Mouse (Mus musculus): ENCODE data around the gene Fam129c. TPM values are rescaled to one million over a fixed set of nuclear protein-coding genes. Genes with fewer than 3 reads are reported as not detected.

The Fam129c gene
- polyA plus RNA-seq, 1 experiment from 2014 or later, result 2.8 TPM

- H3K9me3 ChIP-seq (replicated peaks; ENCODE audit: low read length), result no peaks in the 10 kb centered on the region
- no peak overlapping the region for H3K4me2 ChIP-seq (ENCODE audit: low read length)
- no peak overlapping the region for H3K4me3 ChIP-seq (replicated peaks; ENCODE audit: low read depth, low read length)
- H3K36me3 ChIP-seq (ENCODE audit: insufficient read depth, low read length), result no peaks in the 10 kb centered on the region
- no peak overlapping the region for H3K9ac ChIP-seq (ENCODE audit: low read depth, low read length)
- TF ChIP-seq CTCF (IDR thresholded peaks at IDR 0.05; ENCODE audit: low read depth), result no peak
- H3K27me3 ChIP-seq (ENCODE audit: insufficient read depth, low read length), result peaks cover 8% of the 10 kb centered on the region; the same call in 1 of the 2 replicates
- H3K4me1 ChIP-seq (replicated peaks; ENCODE audit: insufficient read depth, low read length), result peaks cover 28% of the 10 kb centered on the region
- ATAC-seq (replicated peaks; ENCODE audit: low FRiP score, low read depth) (no peak), DNase-seq (ENCODE audit: low spot score) (no peak)
- H3K27ac ChIP-seq, result no peak overlapping the region
Observed at GRCm38 (mm10) chr8:71598375-71598774, 927 bp downstream of the Fam129c start.

- peaks cover 8% of the 10 kb centered on the region; the same call in 1 of the 2 replicates for H3K27me3 ChIP-seq (ENCODE audit: insufficient read depth, low read length)
- DNase-seq (ENCODE audit: low spot score) (no peak), ATAC-seq (replicated peaks; ENCODE audit: low FRiP score, low read depth) (no peak)
- H3K9ac ChIP-seq (ENCODE audit: low read depth, low read length), result no peak overlapping the region
- H3K27ac ChIP-seq, result no peak overlapping the region
- H3K4me2 ChIP-seq (ENCODE audit: low read length), result no peak overlapping the region
- peaks cover 25% of the 10 kb centered on the region for H3K4me1 ChIP-seq (replicated peaks; ENCODE audit: insufficient read depth, low read length)
- H3K36me3 ChIP-seq (ENCODE audit: insufficient read depth, low read length), result no peaks in the 10 kb centered on the region
- no peak overlapping the region for H3K4me3 ChIP-seq (replicated peaks; ENCODE audit: low read depth, low read length)
- no peak for TF ChIP-seq CTCF (IDR thresholded peaks at IDR 0.05; ENCODE audit: low read depth)
- no peaks in the 10 kb centered on the region for H3K9me3 ChIP-seq (replicated peaks; ENCODE audit: low read length)
- 90% methylated on average over 5 of the region's 5 CpGs for WGBS
Observed at GRCm38 (mm10) chr8:71598841-71599240, 1.4 kb downstream of the Fam129c start.

DNA sequence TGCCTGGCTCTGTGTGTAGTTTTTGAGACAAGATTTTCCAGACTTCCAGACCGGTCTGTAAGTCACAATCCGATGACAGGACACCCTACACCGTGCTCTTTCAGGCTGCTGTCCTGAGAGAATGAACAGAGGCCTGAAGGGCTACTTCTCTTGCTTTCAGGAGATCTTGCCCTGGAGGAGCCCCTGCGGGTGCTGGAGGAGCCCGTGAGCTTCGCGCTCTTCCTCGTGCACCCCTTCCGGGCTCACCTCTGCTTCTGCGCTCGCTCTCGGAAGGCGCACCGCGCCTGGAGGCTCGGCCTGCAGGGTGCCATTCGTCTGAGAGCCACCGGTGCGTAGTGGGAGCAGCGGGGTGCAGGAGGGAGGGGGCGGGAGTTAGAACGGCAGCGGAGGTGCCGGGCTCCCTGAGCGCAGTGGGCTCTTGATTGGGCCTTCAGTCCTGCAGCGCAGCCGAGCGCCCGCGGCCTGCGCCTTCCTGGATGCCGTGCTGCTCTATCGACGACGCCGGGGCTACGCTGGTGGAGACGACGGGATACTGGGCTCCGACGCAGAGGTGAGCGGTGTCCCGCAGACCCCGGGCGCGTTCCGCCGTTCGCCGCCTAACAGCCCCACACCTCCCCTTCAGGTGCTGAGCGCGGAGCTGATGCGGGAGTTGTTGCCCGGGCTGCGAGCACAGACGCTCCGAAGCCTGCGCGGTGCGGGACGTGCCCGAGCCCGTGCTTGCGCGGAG is 4.7 kb downstream of the Fam129c start:
- Histone ChIP-seq H3K4me2 (ENCODE audit: low read length) (peak overlapping the region; percentile 57), H3K27me3 (ENCODE audit: insufficient read depth, low read length) (peaks cover 8% of the 10 kb centered on the region; the same call in 1 of the 2 replicates), H3K36me3 (ENCODE audit: insufficient read depth, low read length) (no peaks in the 10 kb centered on the region), H3K4me1 (replicated peaks; ENCODE audit: insufficient read depth, low read length) (peaks cover 16% of the 10 kb centered on the region), H3K4me3 (replicated peaks; ENCODE audit: low read depth, low read length) (peak overlapping the region; percentile 26), H3K9ac (ENCODE audit: low read depth, low read length) (peak overlapping the region; percentile 32; the same call in 1 of the 2 replicates), H3K27ac (no peak overlapping the region), H3K9me3 (replicated peaks; ENCODE audit: low read length) (no peaks in the 10 kb centered on the region)
- 3% methylated on average over 65 of the region's 65 CpGs for WGBS
- ATAC-seq (replicated peaks; ENCODE audit: low FRiP score, low read depth) (peak; percentile 3; the same call in 1 of the 2 replicates), DNase-seq (ENCODE audit: low spot score) (no peak)
- no peak for TF ChIP-seq CTCF (IDR thresholded peaks at IDR 0.05; ENCODE audit: low read depth)

GRCm38 (mm10) chr8:71602666-71603334 is 5.4 kb downstream of the Fam129c start:
- no peaks in the 10 kb centered on the region for H3K9me3 ChIP-seq (replicated peaks; ENCODE audit: low read length)
- no peak for TF ChIP-seq CTCF (IDR thresholded peaks at IDR 0.05; ENCODE audit: low read depth)
- H3K9ac ChIP-seq (ENCODE audit: low read depth, low read length), result peak overlapping the region; percentile 32; the same call in 1 of the 2 replicates
- H3K4me2 ChIP-seq (ENCODE audit: low read length), result peak overlapping the region; percentile 57
- H3K4me3 ChIP-seq (replicated peaks; ENCODE audit: low read depth, low read length), result peak overlapping the region; percentile 26
- no peaks in the 10 kb centered on the region for H3K36me3 ChIP-seq (ENCODE audit: insufficient read depth, low read length)
- under 1% methylated on average over 32 of the region's 32 CpGs for WGBS
- H3K4me1 ChIP-seq (replicated peaks; ENCODE audit: insufficient read depth, low read length), result peaks cover 16% of the 10 kb centered on the region
- peak; percentile 88 for ATAC-seq (replicated peaks; ENCODE audit: low FRiP score, low read depth)
- peaks cover 8% of the 10 kb centered on the region; the same call in 1 of the 2 replicates for H3K27me3 ChIP-seq (ENCODE audit: insufficient read depth, low read length)
- no peak overlapping the region for H3K27ac ChIP-seq
- DNase-seq (ENCODE audit: low spot score), result peak; percentile 89

DNA sequence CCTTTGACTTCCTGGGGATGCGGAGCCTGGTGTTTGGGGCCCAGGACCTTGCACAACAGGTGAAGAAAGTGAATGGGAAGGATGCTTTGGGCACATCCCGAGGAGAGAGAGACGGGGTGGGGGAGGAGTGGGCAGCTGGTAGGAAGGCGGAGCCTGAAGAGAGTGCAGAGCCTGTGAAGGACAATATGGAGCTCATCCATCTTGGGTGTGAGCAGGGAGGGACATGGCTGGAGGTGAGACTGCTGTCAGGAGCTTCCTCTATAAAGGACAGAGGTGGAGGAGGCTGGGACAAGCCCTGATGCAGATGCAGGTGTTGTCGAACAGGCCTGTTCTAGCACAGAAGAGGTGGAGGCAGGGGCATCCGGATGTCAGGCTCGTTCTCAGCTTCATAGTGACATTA is 6.6 kb downstream of the Fam129c start:
- no peak overlapping the region for H3K4me2 ChIP-seq (ENCODE audit: low read length)
- no peaks in the 10 kb centered on the region for H3K36me3 ChIP-seq (ENCODE audit: insufficient read depth, low read length)
- no peak overlapping the region for H3K9ac ChIP-seq (ENCODE audit: low read depth, low read length)
- no peak for ATAC-seq (replicated peaks; ENCODE audit: low FRiP score, low read depth)
- H3K27me3 ChIP-seq (ENCODE audit: insufficient read depth, low read length), result peaks cover 8% of the 10 kb centered on the region; the same call in 1 of the 2 replicates
- H3K4me1 ChIP-seq (replicated peaks; ENCODE audit: insufficient read depth, low read length), result peaks cover 16% of the 10 kb centered on the region
- WGBS, result 58% methylated on average over 7 of the region's 7 CpGs
- no peak for TF ChIP-seq CTCF (IDR thresholded peaks at IDR 0.05; ENCODE audit: low read depth)
- H3K27ac ChIP-seq, result no peak overlapping the region
- DNase-seq (ENCODE audit: low spot score), result no peak
- H3K9me3 ChIP-seq (replicated peaks; ENCODE audit: low read length), result no peaks in the 10 kb centered on the region
- no peak overlapping the region for H3K4me3 ChIP-seq (replicated peaks; ENCODE audit: low read depth, low read length)

DNA sequence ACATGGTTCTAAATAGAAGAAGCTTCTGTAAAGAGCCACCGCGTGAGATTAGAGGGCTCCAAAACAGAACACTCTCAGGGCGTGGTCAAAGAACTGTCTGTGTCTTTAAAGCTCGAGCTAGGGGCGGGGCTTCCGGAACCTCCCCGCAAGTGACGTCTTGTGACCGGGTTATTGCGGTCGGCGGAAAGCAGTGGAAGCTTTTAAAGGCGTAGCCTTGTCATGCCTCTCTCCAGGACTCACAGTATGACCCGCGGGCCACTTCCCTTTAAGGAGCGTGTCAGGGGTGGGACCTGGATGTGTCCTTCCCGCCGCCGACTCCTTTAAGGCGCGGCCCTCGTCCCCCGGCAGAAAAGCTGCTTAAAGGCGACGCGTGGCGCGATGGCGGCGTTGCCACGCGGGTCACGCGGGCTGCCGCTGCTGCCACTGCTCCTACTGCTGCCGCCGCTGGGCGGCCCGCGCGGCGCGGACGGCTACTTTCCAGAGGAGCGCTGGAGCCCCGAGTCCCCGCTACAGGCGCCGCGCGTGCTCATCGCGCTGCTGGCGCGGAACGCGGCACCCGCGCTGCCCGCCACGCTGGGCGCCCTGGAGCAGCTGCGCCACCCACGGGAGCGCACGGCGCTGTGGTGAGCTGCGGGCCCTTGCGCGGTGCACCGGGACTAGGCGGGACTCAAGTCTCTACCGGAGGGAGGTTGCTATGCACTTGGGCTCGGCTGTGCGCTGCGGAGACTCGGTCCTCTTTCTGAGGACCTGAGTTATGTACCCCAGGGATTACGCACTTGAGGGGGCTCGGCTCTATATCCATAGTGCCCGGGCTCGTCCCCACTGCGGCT is 13.6 kb downstream of the Fam129c start, which contains the start of gene Colgalt1:
Colgalt1 (plus strand) TSS at position 177 of the 830 bp plus-strand sequence.
- Histone ChIP-seq H3K4me3 (replicated peaks; ENCODE audit: low read depth, low read length) (peak within 1 kb of the TSS; percentile 85), H3K27ac (peak within 1 kb of the TSS; percentile 77), H3K4me2 (ENCODE audit: low read length) (peak within 1 kb of the TSS; percentile 87), H3K9me3 (replicated peaks; ENCODE audit: low read length) (no peaks in the 10 kb centered on the region), H3K27me3 (ENCODE audit: insufficient read depth, low read length) (no peaks in the 10 kb centered on the region), H3K9ac (ENCODE audit: low read depth, low read length) (peak within 1 kb of the TSS; percentile 88), H3K4me1 (replicated peaks; ENCODE audit: insufficient read depth, low read length) (peaks cover 8% of the 10 kb centered on the region; the same call in 1 of the 2 replicates), H3K36me3 (ENCODE audit: insufficient read depth, low read length) (peaks cover 11% of the 10 kb centered on the region; the same call in 1 of the 2 replicates)
- WGBS, result under 1% methylated on average over 82 of the region's 82 CpGs
- ATAC-seq (replicated peaks; ENCODE audit: low FRiP score, low read depth) (peak; percentile 100), DNase-seq (ENCODE audit: low spot score) (peak; percentile 99)
- no peak for TF ChIP-seq CTCF (IDR thresholded peaks at IDR 0.05; ENCODE audit: low read depth)
